Mouse (Mus musculus): ENCODE measurements around the gene Rpl28. TPM values are rescaled to one million over a fixed set of nuclear protein-coding genes. Genes with fewer than 3 reads are reported as not detected.
A peak's percentile ranks its signal among the peaks of the same experiment; 100 is the strongest.
"Not testable (repeated sequence)": the region's sequence is repeated elsewhere in the genome, so short reads cannot be mapped to it uniquely, and the experiment has no call there.

The Rpl28 gene
- polyA plus RNA-seq, 1 experiment from 2014 or later, result 300 TPM

GRCm38 (mm10) chr7:4816559-4816958 is 23.9 kb downstream of the Rpl28 start:
- no peak overlapping the region for H3K4me2 ChIP-seq (replicated peaks)
- no peak overlapping the region for H3K27ac ChIP-seq (replicated peaks)
- no peaks in the 10 kb centered on the region for H3K36me3 ChIP-seq
- H3K4me3 ChIP-seq, result no peak overlapping the region
- no peaks in the 10 kb centered on the region for H3K27me3 ChIP-seq
- ATAC-seq (ENCODE audit: low FRiP score, low read depth), result no peak
- no peaks in the 10 kb centered on the region for H3K9me3 ChIP-seq
- no peak overlapping the region for H3K9ac ChIP-seq (replicated peaks)
- peaks cover 8% of the 10 kb centered on the region for H3K4me1 ChIP-seq

- not testable (repeated sequence) for H3K4me1 ChIP-seq; H3K9me3 ChIP-seq; H3K27me3 ChIP-seq; H3K4me3 ChIP-seq; H3K9ac ChIP-seq (replicated peaks); H3K4me2 ChIP-seq (replicated peaks); ATAC-seq (ENCODE audit: low FRiP score, low read depth); H3K27ac ChIP-seq (replicated peaks); H3K36me3 ChIP-seq
- 82% methylated on average over 7 of the region's 7 CpGs for WGBS
Measured at GRCm38 (mm10) chr7:4820925-4821324, 28.3 kb downstream of the Rpl28 start.

- no peak overlapping the region for H3K27ac ChIP-seq (replicated peaks)
- no peaks in the 10 kb centered on the region for H3K4me1 ChIP-seq
- no peak overlapping the region for H3K4me2 ChIP-seq (replicated peaks)
- 90% methylated on average over 4 of the region's 4 CpGs for WGBS
- ATAC-seq (ENCODE audit: low FRiP score, low read depth), result no peak
- H3K9ac ChIP-seq (replicated peaks), result no peak overlapping the region
- no peaks in the 10 kb centered on the region for H3K9me3 ChIP-seq
- H3K27me3 ChIP-seq, result no peaks in the 10 kb centered on the region
- H3K4me3 ChIP-seq, result no peak overlapping the region
- no peaks in the 10 kb centered on the region for H3K36me3 ChIP-seq
Measured at GRCm38 (mm10) chr7:4821690-4822089, 29.0 kb downstream of the Rpl28 start.

GRCm38 (mm10) chr7:4822162-4822907 is 29.7 kb downstream of the Rpl28 start:
- 71% methylated on average over 6 of the region's 6 CpGs for WGBS
- ATAC-seq (ENCODE audit: low FRiP score, low read depth), result no peak
- no peak overlapping the region for H3K9ac ChIP-seq (replicated peaks)

GRCm38 (mm10) chr7:4825365-4825764 is 32.7 kb downstream of the Rpl28 start:
- 58% methylated on average over 4 of the region's 4 CpGs for WGBS
- Histone ChIP-seq H3K4me3 (no peak overlapping the region), H3K27me3 (peaks cover 20% of the 10 kb centered on the region)

More at GRCm38 (mm10) chr7:4822162-4822907, 29.7 kb downstream of the Rpl28 start:
- Histone ChIP-seq H3K4me1 (no peaks in the 10 kb centered on the region), H3K27ac (replicated peaks) (no peak overlapping the region), H3K9me3 (no peaks in the 10 kb centered on the region), H3K36me3 (no peaks in the 10 kb centered on the region), H3K4me3 (no peak overlapping the region), H3K4me2 (replicated peaks) (no peak overlapping the region), H3K27me3 (no peaks in the 10 kb centered on the region)

GRCm38 (mm10) chr7:4830476-4830875 is 37.8 kb downstream of the Rpl28 start:
- WGBS, result 6% methylated on average over 12 of the region's 12 CpGs
- Histone ChIP-seq H3K4me3 (no peak overlapping the region), H3K27ac (replicated peaks) (no peak overlapping the region), H3K9ac (replicated peaks) (0 out of 2 replicates have a peak overlapping the region, but pooled peaks have one; percentile 6), H3K27me3 (peaks cover 65% of the 10 kb centered on the region), H3K4me2 (replicated peaks) (no peak overlapping the region), H3K9me3 (no peaks in the 10 kb centered on the region), H3K36me3 (peaks cover 6% of the 10 kb centered on the region; the same call in 1 of the 2 replicates), H3K4me1 (no peaks in the 10 kb centered on the region)
- no peak for ATAC-seq (ENCODE audit: low FRiP score, low read depth)

More at GRCm38 (mm10) chr7:4825365-4825764, 32.7 kb downstream of the Rpl28 start:
- H3K9ac ChIP-seq (replicated peaks), result no peak overlapping the region
- peaks cover 6% of the 10 kb centered on the region; the same call in 1 of the 2 replicates for H3K36me3 ChIP-seq
- no peak overlapping the region for H3K27ac ChIP-seq (replicated peaks)
- no peak for ATAC-seq (ENCODE audit: low FRiP score, low read depth)
- no peaks in the 10 kb centered on the region for H3K4me1 ChIP-seq
- H3K4me2 ChIP-seq (replicated peaks), result no peak overlapping the region
- no peaks in the 10 kb centered on the region for H3K9me3 ChIP-seq

- peak; percentile 68 for ATAC-seq (ENCODE audit: low FRiP score, low read depth)
- H3K9me3 ChIP-seq, result no peaks in the 10 kb centered on the region
- no peaks in the 10 kb centered on the region for H3K36me3 ChIP-seq
- H3K9ac ChIP-seq (replicated peaks), result peak overlapping the region; percentile 67
- H3K27me3 ChIP-seq, result peaks cover 86% of the 10 kb centered on the region
- H3K4me1 ChIP-seq, result peaks cover 9% of the 10 kb centered on the region
- 5% methylated on average over 34 of the region's 34 CpGs for WGBS
- H3K4me3 ChIP-seq, result peak overlapping the region; percentile 54
- H3K27ac ChIP-seq (replicated peaks), result peak overlapping the region; percentile 71
- H3K4me2 ChIP-seq (replicated peaks), result peak overlapping the region; percentile 71
Measured at GRCm38 (mm10) chr7:4835631-4836327, 43.1 kb downstream of the Rpl28 start.

- WGBS, result under 1% methylated on average over 44 of the region's 51 CpGs
- Histone ChIP-seq H3K27me3 (peaks cover 83% of the 10 kb centered on the region), H3K9me3 (no peaks in the 10 kb centered on the region), H3K4me1 (peaks cover 9% of the 10 kb centered on the region), H3K4me3 (peak overlapping the region; percentile 54), H3K9ac (replicated peaks) (peak overlapping the region; percentile 67), H3K4me2 (replicated peaks) (peak overlapping the region; percentile 71), H3K36me3 (no peaks in the 10 kb centered on the region), H3K27ac (replicated peaks) (peak overlapping the region; percentile 71)
- ATAC-seq (ENCODE audit: low FRiP score, low read depth), result peak; percentile 93
Measured at GRCm38 (mm10) chr7:4836351-4836792, 43.7 kb downstream of the Rpl28 start.

- no peak overlapping the region for H3K4me2 ChIP-seq (replicated peaks)
- no peak overlapping the region for H3K27ac ChIP-seq (replicated peaks)
- H3K27me3 ChIP-seq, result peaks cover 83% of the 10 kb centered on the region
- no peak for ATAC-seq (ENCODE audit: low FRiP score, low read depth)
- H3K4me1 ChIP-seq, result peaks cover 21% of the 10 kb centered on the region
- H3K9ac ChIP-seq (replicated peaks), result no peak overlapping the region
- H3K4me3 ChIP-seq, result no peak overlapping the region
- WGBS, result 10% methylated on average over 1 of the region's 1 CpGs
- no peaks in the 10 kb centered on the region for H3K9me3 ChIP-seq
- H3K36me3 ChIP-seq, result no peaks in the 10 kb centered on the region
Measured at GRCm38 (mm10) chr7:4837639-4838038, 45.0 kb downstream of the Rpl28 start.

- H3K9ac ChIP-seq (replicated peaks), result 0 out of 2 replicates have a peak overlapping the region, but pooled peaks have one; percentile 64
- peak overlapping the region; percentile 95 for H3K4me2 ChIP-seq (replicated peaks)
- H3K4me1 ChIP-seq, result peaks cover 34% of the 10 kb centered on the region
- WGBS, result 56% methylated on average over 5 of the region's 5 CpGs
- no peaks in the 10 kb centered on the region for H3K36me3 ChIP-seq
- no peak for ATAC-seq (ENCODE audit: low FRiP score, low read depth)
- H3K27ac ChIP-seq (replicated peaks), result peak overlapping the region; percentile 4; the same call in 1 of the 2 replicates
- peak overlapping the region; percentile 58; the same call in 1 of the 2 replicates for H3K4me3 ChIP-seq
- no peaks in the 10 kb centered on the region for H3K9me3 ChIP-seq
- H3K27me3 ChIP-seq, result peaks cover 75% of the 10 kb centered on the region
Measured at GRCm38 (mm10) chr7:4842077-4842476, 49.4 kb downstream of the Rpl28 start.

- 0 out of 2 replicates have a peak overlapping the region, but pooled peaks have one; percentile 7 for H3K27ac ChIP-seq (replicated peaks)
- peak; percentile 50 for ATAC-seq (ENCODE audit: low FRiP score, low read depth)
Measured at GRCm38 (mm10) chr7:4842634-4843131, 50.0 kb downstream of the Rpl28 start.

More at GRCm38 (mm10) chr7:4842634-4843131, 50.0 kb downstream of the Rpl28 start:
- 2% methylated on average over 16 of the region's 16 CpGs for WGBS
- Histone ChIP-seq H3K36me3 (no peaks in the 10 kb centered on the region), H3K4me2 (replicated peaks) (peak overlapping the region; percentile 95), H3K9ac (replicated peaks) (peak overlapping the region; percentile 64; the same call in 1 of the 2 replicates), H3K4me1 (peaks cover 34% of the 10 kb centered on the region), H3K4me3 (peak overlapping the region; percentile 58), H3K9me3 (no peaks in the 10 kb centered on the region), H3K27me3 (peaks cover 69% of the 10 kb centered on the region)

All from midbrain, embryonic 12.5 days (tissue).